Mouse (Mus musculus): ENCODE results near the gene Ctnnbl1. TPM values are rescaled to one million over a fixed set of nuclear protein-coding genes. Genes with fewer than 3 reads are reported as not detected.
A peak's percentile ranks its signal among the peaks of the same experiment; 100 is the strongest.

Gene Ctnnbl1
- total RNA-seq, 2 experiments from 2014 or later: 23.7 to 26.1 TPM

DNA sequence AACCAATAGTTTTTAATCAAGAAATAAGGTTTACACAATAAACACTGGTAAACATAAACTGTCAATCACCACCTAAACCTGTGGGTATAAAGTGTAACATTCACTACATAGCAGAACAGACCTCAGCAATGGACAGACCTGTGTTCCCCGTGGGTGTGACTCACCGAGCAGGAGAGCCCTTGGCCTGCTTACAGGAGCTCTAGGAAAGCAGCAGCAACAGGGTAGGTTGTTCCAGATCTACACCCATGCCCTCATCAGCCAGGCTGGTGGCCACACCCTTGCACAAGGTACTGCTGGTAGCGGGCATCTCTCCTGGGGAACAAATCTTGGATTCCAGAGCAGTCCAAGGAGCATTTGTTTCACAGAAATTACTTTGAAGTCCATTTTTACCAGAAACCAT, 115.9 kb downstream of the Ctnnbl1 start:
- DNase-seq (ENCODE audit: low spot score in 2 of 2): no peak
- intact Hi-C loops (cut with DNase I): no loop called here

DNA sequence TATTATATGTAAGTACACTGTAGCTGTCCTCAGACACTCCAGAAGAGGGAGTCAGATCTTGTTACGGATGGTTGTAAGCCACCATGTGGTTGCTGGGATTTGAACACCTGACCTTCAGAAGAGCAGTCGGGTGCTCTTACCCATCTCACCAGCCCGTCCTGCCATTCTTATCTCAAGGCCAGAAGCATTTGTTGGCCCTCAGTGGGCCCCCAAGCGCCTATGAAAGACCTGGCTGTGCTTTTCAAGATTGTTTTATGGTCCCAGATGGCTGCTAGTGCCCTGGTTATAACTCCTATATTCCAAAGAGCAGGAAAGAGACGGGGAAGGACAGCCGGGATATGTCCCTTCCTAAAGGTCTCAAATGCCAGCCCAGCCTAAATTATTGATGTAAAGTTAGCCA, 118.6 kb downstream of the Ctnnbl1 start:
- intact Hi-C loops (cut with DNase I): no loop called here
- DNase-seq (ENCODE audit: low spot score in 2 of 2): no peak

DNA sequence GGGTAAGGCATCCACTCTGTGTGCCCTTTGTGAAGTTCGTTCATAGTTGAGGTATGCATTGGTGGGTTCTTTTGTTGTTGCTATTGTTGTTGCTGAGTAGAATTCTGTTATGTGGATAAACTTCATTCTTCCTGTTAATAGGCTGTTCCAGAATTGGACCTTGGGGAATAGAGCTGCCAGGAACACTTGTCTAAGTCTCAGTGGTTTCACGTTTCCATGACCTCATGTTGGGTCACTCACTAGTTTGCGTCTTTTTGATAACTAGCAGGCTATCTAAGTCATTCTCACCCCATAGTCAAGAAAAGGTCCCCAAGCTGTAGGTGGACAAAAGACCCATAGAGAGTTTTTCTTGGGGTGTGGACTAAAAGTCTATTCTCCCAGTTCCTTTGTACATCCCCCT, 120.3 kb downstream of the Ctnnbl1 start:
- DNase-seq (ENCODE audit: low spot score in 2 of 2): no peak

DNA sequence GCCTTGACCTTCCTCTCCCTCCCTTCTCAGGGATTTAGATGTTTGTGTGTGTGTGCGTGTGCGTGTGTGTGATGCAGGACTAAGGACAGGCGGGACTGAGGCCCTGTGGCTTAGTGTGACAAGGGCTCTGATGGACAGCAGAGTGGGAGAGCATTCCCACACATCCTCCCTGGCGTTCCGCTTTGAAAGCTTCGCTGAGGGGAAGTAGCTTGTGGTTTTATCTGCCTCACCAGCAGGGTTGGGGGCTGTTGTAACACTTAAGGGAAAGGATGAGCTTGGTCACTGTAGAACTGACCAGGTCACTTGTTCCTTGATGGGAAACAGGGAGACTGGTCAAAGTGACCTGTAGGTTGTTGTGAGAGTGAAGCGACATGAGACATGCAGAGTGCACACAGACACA, 121.1 kb downstream of the Ctnnbl1 start:
- intact Hi-C loops (cut with DNase I): no loop called here
- no peak for DNase-seq (ENCODE audit: low spot score in 2 of 2)

More for the DNA sequence above, 120.3 kb downstream of the Ctnnbl1 start:
- intact Hi-C loops (cut with DNase I): no loop called here

DNA sequence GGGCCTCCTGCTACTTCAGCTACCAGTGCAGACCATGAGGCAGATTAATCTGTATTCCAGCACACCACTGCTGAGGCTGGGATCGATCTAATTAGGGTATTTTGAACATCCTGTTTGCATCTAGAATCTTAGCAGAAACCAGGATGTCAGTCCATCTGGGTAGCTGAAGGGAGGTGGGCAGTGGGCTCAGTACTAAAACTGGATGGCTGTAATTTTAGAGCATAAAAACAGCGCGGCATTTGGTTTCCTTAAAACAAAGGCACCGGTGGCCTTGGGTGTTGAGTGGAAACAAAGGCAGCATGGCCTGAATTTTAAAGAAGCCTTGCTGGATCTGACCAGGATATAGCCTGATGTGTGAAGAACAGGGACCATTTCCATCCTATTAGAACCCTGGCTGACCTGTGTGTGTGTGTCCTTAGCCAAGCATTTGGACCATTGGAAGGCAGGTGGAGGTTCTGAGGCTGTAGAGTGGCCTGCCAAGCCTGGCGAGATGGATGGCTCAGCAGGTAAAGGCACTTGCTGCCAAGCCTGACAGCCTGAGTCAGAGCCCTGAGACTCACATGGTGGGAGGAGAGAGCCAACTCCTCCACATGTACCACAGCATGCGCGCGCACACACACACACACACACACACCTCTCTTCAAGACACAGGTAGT, 122.0 kb downstream of the Ctnnbl1 start:
- intact Hi-C loops (cut with DNase I): no loop called here
- DNase-seq (ENCODE audit: low spot score in 2 of 2): no peak

DNA sequence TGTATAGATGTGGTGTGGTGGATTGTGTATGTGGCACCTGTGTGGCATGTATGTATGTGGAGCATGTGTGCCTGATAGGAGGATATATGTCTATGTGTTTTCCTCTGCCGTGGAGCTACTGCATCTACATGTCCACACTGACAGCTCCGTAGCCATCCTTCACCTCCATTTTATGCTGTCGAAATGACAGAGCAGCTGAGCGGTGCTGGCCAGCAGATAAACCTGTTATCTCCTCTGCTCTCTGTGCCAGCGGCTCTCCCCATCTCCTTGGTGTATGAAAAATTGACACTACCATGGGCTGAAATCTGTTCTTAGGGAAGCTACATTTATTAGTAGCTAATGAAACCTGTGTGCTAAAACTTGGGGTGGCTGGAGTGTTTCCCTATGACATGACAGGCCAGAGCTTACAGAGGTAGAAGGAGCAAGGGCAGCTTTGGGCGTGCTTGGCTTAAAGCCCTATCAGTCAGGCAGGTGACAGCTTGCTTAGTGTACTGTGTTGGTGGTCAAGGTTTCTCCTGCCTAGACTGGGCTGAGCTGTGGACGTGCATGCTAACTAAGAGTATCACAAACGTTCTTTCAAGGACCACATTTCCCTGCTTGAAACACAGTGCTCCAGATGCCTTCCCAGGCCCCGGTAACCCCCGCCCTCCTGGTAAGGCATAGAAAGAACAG, 124.2 kb downstream of the Ctnnbl1 start:
- no peak for DNase-seq (ENCODE audit: low spot score in 2 of 2)
- intact Hi-C loops (cut with DNase I): no loop called here

DNA sequence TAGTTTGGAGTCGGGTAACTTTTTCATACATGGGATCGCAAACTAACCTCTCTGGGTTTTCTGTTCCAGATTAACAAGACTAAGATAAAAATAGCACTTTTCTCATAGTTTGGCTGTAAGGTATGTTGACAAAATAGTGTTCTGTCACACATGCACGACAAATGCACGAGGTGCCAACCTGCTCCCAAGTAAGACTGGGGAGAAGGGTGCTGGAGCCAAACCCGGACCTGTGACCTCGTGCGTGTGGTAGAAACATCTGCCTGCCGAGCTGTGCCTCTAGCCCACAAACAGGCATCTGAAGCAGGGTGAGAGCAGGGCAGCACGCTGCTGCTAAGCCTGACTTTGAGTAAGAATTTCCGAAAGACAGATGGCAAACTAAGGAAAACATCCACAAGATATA, 125.1 kb downstream of the Ctnnbl1 start:
- intact Hi-C loops (cut with DNase I): no loop called here
- no peak for DNase-seq (ENCODE audit: low spot score in 2 of 2)

DNA sequence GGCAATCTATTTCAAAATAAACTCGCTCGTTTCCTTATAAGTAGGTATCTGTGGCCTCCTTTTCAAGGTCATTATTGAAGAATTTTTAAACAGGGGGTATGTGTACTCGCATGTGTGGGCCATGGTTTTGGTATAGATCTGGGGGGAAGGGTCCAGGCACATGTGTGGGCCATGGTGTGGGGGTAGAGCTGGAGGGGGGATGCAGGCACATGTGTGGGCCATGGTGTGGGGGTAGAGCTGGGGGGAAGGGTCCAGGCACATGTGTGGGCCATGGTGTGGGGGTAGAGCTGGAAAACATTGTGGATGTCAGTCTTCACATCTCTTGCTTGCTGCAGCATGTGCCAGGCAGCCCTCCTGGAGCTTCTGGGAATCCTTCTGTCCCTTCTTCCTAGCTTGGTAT, 129.9 kb downstream of the Ctnnbl1 start:
- no peak for DNase-seq (ENCODE audit: low spot score in 2 of 2)
- intact Hi-C loops (cut with DNase I): no loop called here

DNA sequence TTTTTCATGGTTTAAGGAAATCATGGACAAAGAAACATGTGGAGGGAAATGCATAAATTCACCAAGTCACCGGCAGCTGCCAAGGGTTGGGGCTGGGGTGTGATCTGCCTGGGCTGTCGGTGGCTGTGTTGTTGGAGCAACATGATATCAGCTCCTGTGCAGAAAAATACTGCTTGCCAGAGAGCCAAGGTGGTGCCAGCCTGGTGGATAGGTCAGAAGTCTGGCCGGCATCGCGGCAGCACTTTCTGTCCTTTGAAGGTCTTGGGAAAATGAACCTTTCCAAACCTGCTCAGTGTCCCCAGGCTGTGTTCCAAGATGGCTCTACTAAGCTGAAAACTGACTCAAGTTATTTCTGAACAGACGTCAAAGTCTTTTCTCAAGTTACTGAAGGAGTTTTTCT, 133.0 kb downstream of the Ctnnbl1 start:
- no peak for DNase-seq (ENCODE audit: low spot score in 2 of 2)
- intact Hi-C loops (cut with DNase I): no loop called here

DNA sequence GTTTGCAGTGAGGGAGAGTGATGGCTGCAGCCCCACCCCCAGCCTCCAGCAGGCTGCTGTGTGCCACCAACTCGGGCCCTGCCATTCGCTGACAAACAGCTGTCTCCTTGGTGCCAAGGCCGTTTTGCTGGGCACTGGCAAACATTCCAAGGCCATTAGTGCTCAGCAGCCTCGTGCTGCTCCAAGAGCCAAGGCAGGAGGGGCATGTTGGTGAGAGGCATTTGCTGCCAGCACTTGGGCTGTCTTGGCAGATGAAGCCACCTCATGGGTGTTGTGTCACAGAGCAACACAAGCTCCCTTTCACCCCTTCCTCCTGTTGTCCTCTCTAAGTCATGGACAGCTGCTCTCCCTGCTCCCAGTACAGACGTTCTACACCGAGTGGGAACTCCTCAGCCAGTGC, 136.0 kb downstream of the Ctnnbl1 start:
- intact Hi-C loops (cut with DNase I): no loop called here
- peak; percentile 40 to 69 for DNase-seq (ENCODE audit: low spot score in 2 of 2)

DNA sequence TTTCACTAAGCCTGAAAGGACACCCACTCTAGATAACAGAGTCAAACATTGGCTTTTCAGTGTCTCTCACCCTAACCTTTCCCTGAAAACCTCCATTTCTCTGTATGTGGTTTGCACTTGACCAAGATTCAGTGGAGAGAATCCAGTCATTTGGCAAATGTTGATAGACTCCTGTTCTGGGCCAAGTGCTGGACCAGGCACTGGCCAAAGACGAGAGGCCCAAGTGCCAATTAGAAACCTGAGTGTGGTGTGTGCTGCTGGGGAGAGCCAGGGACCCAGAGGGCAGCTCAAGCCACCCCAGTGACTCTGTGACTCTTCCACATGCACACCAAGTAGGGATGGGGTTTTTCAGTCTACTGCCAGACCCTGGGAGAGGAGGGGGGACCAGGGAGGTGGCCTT, 136.5 kb downstream of the Ctnnbl1 start:
- intact Hi-C loops (cut with DNase I): no loop called here
- no peak for DNase-seq (ENCODE audit: low spot score in 2 of 2)

DNA sequence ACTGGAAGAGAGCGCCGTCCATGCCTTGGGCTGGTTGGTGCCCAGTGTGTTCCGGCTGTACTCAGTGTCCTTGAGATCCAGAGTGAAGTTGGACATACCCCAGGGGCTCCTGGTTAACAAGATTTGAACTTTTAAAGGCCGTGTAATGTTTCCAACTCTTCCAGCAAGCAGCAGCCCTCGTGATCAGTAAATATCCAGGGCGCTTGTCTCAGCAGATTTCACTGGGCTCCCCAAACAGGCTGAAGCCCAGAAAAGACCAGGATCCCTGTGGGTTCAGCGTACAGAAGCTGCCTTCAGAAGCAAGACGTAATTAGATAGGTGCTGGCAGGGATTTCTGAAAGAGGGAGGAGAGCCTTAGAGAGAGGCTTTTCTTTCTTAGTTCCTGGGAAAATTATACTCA, 137.9 kb downstream of the Ctnnbl1 start:
- intact Hi-C loops (cut with DNase I): loop anchor here (5.0 kb wide), 1 partner anchor 73 kb away; no protein-coding TSS in a partner anchor
- DNase-seq (ENCODE audit: low spot score in 2 of 2): peak in 1 of 2 experiments; percentile 15

DNA sequence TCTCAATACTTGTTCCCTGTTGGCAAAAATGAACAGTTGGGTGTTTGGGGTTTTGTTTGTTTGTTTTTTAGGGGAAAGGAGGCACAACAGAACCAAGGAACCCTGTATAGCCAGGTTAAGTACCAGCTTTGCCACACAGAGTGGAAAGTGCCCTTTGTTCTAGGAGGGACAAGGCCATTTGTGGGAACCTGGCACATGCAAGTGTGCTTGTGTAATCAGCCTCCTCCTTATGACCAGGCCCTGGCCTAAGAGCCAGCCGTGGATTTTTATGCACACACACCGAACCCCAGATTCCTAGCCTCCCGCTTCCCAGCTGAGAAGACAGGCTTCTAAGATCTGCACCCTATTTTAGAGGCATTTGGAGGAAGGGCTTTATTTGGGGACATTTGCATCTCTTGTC, 140.2 kb downstream of the Ctnnbl1 start:
- no peak for DNase-seq (ENCODE audit: low spot score in 2 of 2)
- intact Hi-C loops (cut with DNase I): loop anchor here (5.0 kb wide), 1 partner anchor 75 kb away; no protein-coding TSS in a partner anchor

DNA sequence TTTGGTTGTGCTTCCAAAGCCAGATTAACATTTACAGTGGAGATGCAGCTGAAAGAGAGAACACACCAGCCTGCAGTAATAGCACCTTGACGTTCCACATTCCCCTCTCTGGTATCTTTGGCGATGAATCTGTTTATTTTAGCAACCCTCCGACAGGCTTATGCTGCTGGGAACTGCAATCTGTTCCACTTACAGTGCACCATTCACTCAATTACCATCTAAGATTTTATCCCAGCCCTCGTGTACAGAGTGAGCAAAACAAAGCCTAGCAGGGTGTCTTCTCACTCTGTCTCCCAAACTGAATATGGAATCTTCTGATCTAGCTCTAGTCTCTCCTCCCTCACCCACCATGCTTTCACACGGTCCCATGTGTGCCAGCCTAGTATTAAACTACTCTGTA, 140.8 kb downstream of the Ctnnbl1 start:
- intact Hi-C loops (cut with DNase I): loop anchor here (2.0 to 5.0 kb wide), 2 partner anchors 37 to 76 kb away; partner anchors contain the start of gene Vstm2l
- DNase-seq (ENCODE audit: low spot score in 2 of 2): peak; percentile 54 to 82

DNA sequence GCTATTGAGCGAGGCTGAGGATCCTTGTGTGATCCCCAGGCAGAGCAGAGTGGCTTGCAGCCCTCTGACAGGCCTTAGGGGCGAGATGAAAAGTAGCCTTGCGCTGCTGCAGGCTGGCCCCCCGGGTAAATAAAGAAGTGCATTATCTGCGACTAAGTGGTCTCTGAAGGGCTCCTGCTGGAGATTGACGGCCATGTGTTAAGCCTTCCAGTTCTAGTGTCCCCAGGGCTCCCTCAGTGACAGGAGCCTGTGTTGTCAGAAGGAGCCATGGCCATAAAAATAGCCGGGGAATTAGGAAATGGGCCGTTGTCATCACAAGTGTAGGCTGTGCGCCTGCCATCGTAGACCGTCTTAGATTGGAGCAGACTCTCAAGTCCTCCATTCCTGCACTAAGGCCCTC, 144.7 kb downstream of the Ctnnbl1 start:
- intact Hi-C loops (cut with DNase I): no loop called here
- no peak for DNase-seq (ENCODE audit: low spot score in 2 of 2)

DNA sequence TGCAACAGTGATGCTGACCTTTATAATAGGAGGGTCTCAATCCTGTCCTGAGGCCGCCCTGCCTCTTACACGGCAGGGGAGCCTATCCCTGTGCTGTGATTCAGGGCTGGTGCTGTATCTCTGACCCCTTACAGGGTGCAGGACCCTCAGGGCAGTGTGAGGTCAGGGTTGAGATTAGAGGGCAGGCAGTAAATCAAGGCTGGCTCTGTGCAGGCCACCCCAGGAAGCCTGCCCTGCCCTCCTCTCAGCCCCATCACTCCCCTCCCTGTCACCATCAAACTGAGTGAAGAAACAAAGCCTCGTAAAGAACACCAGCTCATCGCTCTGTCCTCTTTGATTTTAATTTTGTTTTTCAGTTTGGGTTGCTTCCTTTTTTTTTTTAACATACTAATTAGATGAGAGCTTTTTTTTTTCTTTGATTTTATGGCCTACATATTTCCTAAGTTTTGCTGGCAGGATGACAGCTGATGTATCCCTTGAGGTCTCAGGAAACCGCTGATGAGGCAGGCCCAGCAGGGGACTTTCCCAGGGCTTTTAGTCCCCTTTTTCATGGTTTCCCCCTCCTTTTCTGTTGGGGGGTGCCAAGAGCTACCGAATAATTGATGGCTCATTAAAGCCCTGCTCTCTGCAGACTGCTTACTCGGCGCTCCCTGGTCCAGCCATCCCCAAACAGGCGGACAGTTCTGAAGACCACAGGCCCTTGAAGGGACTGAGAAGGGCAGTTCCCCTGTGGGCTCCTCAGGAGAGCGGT, 150.2 kb downstream of the Ctnnbl1 start:
- intact Hi-C loops (cut with DNase I): no loop called here

DNA sequence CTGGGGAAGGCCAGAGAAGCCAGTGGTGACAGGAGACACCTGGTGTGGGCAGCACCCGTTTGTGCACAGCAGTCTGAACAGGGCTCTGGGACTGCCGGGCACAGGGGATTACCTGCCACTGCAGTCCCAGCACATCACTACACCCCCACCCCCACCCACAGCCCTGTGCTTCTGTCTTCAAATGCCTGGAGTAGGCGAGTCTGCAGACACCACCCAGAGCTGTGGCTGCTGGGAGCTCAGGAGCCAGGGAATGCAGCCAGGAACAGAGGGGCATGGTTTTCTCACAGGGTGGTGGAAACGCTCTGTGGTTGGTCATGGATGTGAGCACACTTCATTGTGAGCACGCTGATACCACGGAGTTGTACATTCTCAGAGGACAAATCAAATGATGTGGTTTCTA, 154.0 kb downstream of the Ctnnbl1 start:
- DNase-seq (ENCODE audit: low spot score in 2 of 2): no peak
- intact Hi-C loops (cut with DNase I): no loop called here

More for the DNA sequence above, 150.2 kb downstream of the Ctnnbl1 start:
- no peak for DNase-seq (ENCODE audit: low spot score in 2 of 2)

DNA sequence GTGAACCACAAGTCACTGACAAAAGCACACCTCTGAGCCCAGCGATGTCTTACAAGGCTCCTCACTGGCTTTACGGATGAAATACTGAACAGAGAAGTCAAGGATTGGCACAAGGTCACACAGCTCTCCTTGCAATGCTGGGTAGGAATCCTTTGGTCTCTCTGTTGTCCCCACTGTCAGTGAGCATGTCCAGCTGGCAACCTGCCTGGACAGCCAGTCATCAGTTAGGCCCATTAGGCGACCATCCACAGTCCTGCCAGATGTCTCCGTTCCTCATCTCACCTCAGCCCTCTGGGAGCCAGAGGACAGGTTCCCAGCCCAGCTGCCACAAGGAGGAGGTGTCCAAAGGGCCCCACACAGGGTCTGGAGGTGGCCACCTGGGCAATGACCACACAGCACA, 159.9 kb downstream of the Ctnnbl1 start:
- intact Hi-C loops (cut with DNase I): no loop called here
- no peak for DNase-seq (ENCODE audit: low spot score in 2 of 2)

DNA sequence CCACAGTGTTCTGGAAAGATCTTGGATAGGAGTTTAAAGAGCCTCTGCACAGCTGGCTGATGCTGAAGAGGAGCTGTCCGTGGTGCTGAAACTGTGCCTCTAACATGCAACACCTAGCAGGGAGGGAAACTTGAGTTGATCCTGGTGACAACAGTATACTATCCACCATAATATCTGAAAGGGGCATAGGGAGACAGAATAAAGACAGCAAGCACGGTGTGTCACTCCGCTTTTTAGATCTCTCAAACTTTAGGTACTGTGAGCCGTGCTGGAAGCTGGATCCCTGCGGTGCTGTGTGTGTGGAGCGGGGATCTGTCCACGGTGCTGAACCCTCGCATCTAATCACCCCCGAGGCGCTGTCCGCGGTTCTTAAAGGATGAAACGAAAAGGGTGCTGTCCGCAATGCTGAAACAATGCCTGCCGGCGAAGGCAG, 176.0 kb downstream of the Ctnnbl1 start:
- intact Hi-C loops (cut with DNase I): no loop called here
- peak; percentile 45 to 59 for DNase-seq (ENCODE audit: low spot score in 2 of 2)

DNA sequence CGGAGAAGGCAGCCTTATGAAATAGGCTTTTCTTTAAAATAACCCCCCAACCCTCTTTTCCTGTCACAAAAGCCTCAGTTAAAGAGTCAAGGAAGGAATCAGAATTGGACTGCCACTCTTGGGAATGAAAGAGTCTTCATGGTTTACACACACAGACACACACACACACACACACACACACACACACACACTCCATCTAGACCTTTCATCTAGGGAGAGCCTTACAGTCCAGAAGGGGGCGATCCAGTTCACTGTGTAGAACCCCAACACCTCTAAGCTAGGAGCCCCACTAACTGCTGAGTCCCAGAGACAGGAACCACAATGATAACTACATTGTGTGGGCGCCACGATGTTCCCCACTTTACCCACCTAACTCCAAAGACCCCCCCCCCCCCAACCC, 176.5 kb downstream of the Ctnnbl1 start:
- DNase-seq (ENCODE audit: low spot score in 2 of 2): peak; percentile 39 to 60
- intact Hi-C loops (cut with DNase I): loop anchor here (2.0 kb wide), 1 partner anchor 35 kb away; no protein-coding TSS in a partner anchor

Measured in left cerebral cortex, postnatal 14 days (tissue).